Mouse (Mus musculus) small intestine, adult 2 months (tissue): ENCODE results near the gene Patl1. TPM values are rescaled to one million over a fixed set of nuclear protein-coding genes. Genes with fewer than 3 reads are reported as not detected.
"Not testable (repeated sequence)": the region's sequence is repeated elsewhere in the genome, so short reads cannot be mapped to it uniquely, and the experiment has no call there.

Experiments
- H3K27ac ChIP-seq: fragments of 200-500 bp; 2 replicates; pipeline ENCODE4 v1.5.1; 2012; ENCODE audit warnings: low read depth, low read length, control low read depth, inconsistent platforms; ENCODE audit not compliant: insufficient read depth
- H3K27me3 ChIP-seq: fragments of 200-500 bp; 2 replicates; pipeline ENCODE4 v1.6.1; 2012; ENCODE audit warnings: mild to moderate bottlenecking, moderate library complexity, low read length, inconsistent platforms; ENCODE audit not compliant: control insufficient read depth, insufficient read depth
- H3K36me3 ChIP-seq: fragments of 200-500 bp; 2 replicates; pipeline ENCODE4 v1.6.1; 2012; ENCODE audit warnings: mild to moderate bottlenecking, low read length, control low read depth, inconsistent platforms; ENCODE audit not compliant: control insufficient read depth, insufficient read depth
- H3K4me1 ChIP-seq: fragments of 200-500 bp; 2 replicates; pipeline ENCODE4 v1.6.1; 2012; ENCODE audit warnings: low read length, inconsistent platforms, mixed read lengths; ENCODE audit not compliant: control insufficient read depth, insufficient read depth, insufficient read length
- H3K4me3 ChIP-seq: fragments of 200-500 bp; 2 replicates; pipeline ENCODE4 v1.5.1; 2012; ENCODE audit warnings: low read depth, mild to moderate bottlenecking, control low read depth, inconsistent platforms, low read length, moderate library complexity
- CTCF ChIP-seq: fragments of 200-500 bp; IDR thresholded peaks from 2 replicates; pipeline ENCODE4 v1.5.1; 2012; ENCODE audit warnings: low read depth, mild to moderate bottlenecking, control low read depth, inconsistent platforms, low read length, moderate library complexity, mixed read lengths; ENCODE audit not compliant: insufficient replicate concordance, insufficient read length; ENCODE audit errors: extremely low read depth
- POLR2A ChIP-seq: fragments of 200-500 bp; IDR thresholded peaks from 2 replicates; pipeline ENCODE4 v1.6.1; 2012; ENCODE audit warnings: low read depth, mild to moderate bottlenecking, control low read depth, inconsistent platforms, low read length, moderate library complexity
- WGBS: fragments of 180-500 bp; shearing (Covaris S2); methylation state at CpG from one replicate; pipeline ENCODE4 v1.1.7; 2018; 5-methylcytosine and 5-hydroxymethylcytosine counted together
- polyA plus RNA-seq: library from polyadenylated mRNA; depleted of rRNA; stranded (reverse); fragments of >200 nt; gene quantifications from 2 replicates; pipeline ENCODE4 v1.2.3, GENCODE M21; 2012; rRNA removed

Gene Patl1
- polyA plus RNA-seq, 1 experiment = 12.2 TPM

DNA sequence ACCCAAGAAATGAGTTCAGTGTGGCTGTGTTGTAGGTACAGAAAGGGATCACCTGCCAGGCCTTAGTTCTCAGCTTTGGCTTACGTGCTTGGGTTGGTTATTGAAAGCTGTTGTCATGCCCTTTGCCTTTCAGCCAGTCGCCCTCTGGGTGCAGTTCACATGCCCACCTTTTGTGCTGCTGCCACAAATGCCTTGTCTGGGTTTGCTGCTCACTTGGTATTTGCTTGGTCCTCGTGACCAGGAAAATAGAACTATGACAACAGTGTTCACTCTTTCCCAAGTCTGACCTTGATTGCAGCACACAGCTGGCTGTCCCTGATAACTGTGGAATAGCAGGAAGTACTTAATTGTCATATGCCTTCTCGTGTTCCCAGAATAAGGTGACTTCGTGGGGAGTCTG lies 65.2 kb downstream of the Patl1 start:
- H3K27ac ChIP-seq = no peak overlapping the region

DNA sequence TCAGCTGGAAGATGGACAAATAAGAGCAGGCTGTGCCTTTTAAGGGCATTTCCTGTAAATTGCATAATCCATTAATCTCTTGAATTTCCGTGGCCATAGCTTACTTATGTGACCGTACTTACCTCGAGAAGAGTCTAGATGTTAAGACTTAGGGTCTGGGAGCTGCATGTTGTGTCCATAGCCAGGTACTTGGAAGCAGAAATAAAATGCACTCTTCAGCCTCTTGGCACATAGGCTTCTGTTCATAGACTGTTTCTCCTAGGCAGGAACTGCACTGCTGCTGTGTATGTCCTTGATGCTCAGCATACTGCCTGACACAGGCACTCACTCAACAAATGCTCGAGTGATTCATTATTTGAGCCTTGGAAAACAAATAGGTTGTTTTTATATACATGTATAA lies 68.3 kb downstream of the Patl1 start:
- H3K4me3 ChIP-seq = no peak overlapping the region
- WGBS = 84% methylated on average over 4 of the region's 4 CpGs
- H3K27me3 ChIP-seq = no peaks in the 10 kb centered on the region
- TF ChIP-seq CTCF (no peak), POLR2A (no peak)
- peaks cover 83% of the 10 kb centered on the region for H3K36me3 ChIP-seq
- no peak overlapping the region for H3K27ac ChIP-seq
- H3K4me1 ChIP-seq = no peaks in the 10 kb centered on the region; the same call in 1 of the 2 replicates

More for the DNA sequence above, 65.2 kb downstream of the Patl1 start:
- Histone ChIP-seq H3K4me3 (no peak overlapping the region), H3K27me3 (no peaks in the 10 kb centered on the region), H3K36me3 (peaks cover 81% of the 10 kb centered on the region), H3K4me1 (no peaks in the 10 kb centered on the region; the same call in 1 of the 2 replicates)
- 45% methylated on average over 5 of the region's 5 CpGs for WGBS
- TF ChIP-seq POLR2A (no peak), CTCF (no peak)

DNA sequence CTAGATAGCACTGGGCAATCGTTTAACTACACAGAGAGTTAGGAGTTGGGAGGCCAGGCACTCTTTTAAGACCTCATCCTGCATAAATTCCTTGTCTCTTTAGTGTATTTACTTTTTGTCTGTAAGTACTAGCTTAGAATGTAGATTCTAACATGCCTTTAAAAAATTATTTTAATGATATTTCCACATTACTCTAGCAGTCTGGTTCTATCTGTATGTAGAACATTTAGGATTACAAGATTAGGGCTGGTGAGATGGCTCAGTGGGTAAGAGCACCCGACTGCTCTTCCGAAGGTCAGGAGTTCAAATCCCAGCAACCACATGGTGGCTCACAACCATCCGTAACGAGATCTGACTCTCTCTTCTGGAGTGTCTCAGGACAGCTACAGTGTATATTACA lies 72.4 kb downstream of the Patl1 start:
- H3K36me3 ChIP-seq = peaks cover 75% of the 10 kb centered on the region
- not testable (repeated sequence) for H3K27ac ChIP-seq
- 83% methylated on average over 5 of the region's 5 CpGs for WGBS

DNA sequence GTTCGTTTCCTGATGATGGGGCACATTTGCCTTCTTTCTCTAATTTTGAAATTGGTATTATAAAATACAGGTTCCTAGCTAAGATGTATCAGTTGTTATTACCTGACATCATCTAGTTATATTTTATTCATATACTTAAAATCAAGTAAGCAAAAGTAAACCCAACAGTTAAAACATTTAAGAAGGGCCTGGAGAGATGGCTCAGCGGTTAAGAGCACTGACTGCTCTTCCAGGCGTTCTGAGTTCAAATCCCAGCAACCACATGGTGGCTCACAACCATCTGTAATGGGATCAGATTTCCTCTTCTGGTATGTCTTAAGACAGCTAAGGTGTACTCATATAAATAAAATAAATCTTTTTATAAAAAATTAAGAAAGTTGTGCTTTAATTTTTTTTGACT lies 75.6 kb downstream of the Patl1 start:
- WGBS = 89% methylated on average over 3 of the region's 3 CpGs

More for the DNA sequence above, 72.4 kb downstream of the Patl1 start:
- not testable (repeated sequence) for H3K4me3 ChIP-seq, H3K4me1 ChIP-seq, H3K27me3 ChIP-seq

DNA sequence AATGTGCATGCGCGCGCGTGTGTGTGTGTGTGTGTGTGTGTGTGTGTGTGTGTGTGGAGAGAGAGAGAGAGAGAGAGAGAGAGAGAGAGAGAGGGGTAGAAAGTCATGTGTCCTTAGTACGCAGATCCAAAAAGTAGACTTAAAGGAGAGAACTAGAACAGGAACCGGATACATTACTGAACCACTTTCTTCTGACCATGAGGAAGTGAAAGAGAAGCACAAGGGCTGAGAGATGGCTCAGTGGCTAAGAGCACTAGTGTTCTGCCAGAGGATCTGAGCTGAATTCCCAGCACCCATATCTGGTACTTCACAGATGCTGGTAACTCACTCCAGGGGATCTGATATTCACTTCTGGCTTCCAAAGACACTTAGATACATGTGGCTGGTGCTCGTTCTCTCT lies 77.1 kb downstream of the Patl1 start:
- Histone ChIP-seq H3K4me3 (no peak overlapping the region), H3K4me1 (no peaks in the 10 kb centered on the region), H3K36me3 (peaks cover 67% of the 10 kb centered on the region), H3K27ac (no peak overlapping the region), H3K27me3 (no peaks in the 10 kb centered on the region)
- no peak for TF ChIP-seq CTCF
- no peak for TF ChIP-seq POLR2A
- WGBS = 94% methylated on average over 7 of the region's 7 CpGs

More for the DNA sequence above, 75.6 kb downstream of the Patl1 start:
- TF ChIP-seq CTCF (no peak), POLR2A (no peak)
- H3K27me3 ChIP-seq = no peaks in the 10 kb centered on the region
- no peaks in the 10 kb centered on the region for H3K4me1 ChIP-seq
- H3K36me3 ChIP-seq = peaks cover 74% of the 10 kb centered on the region
- no peak overlapping the region for H3K27ac ChIP-seq
- no peak overlapping the region for H3K4me3 ChIP-seq

DNA sequence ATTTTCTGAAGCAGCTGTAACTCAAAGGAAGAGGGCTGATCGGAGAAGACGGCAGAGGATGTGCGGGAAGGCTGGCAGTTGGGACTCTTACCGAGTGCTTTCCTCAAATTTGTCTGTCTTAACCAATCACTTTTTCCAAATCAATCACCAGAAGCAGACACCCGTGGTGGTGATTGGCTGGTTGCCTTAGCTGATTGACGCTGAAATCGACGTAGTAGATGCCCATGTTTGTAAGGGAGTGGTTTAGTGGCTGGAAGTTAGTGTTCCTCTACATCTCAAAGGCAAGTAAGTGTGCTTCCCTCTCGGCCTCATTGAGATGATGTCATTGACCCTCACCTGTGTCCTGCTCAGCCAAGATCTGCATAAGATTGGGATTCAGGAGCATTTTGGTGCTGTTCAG lies 79.8 kb downstream of the Patl1 start:
- TF ChIP-seq POLR2A = no peak
- no peak for TF ChIP-seq CTCF
- 87% methylated on average over 9 of the region's 9 CpGs for WGBS
- Histone ChIP-seq H3K4me3 (no peak overlapping the region), H3K27me3 (no peaks in the 10 kb centered on the region), H3K27ac (no peak overlapping the region), H3K4me1 (peaks cover 6% of the 10 kb centered on the region; the same call in 1 of the 2 replicates), H3K36me3 (peaks cover 57% of the 10 kb centered on the region)

DNA sequence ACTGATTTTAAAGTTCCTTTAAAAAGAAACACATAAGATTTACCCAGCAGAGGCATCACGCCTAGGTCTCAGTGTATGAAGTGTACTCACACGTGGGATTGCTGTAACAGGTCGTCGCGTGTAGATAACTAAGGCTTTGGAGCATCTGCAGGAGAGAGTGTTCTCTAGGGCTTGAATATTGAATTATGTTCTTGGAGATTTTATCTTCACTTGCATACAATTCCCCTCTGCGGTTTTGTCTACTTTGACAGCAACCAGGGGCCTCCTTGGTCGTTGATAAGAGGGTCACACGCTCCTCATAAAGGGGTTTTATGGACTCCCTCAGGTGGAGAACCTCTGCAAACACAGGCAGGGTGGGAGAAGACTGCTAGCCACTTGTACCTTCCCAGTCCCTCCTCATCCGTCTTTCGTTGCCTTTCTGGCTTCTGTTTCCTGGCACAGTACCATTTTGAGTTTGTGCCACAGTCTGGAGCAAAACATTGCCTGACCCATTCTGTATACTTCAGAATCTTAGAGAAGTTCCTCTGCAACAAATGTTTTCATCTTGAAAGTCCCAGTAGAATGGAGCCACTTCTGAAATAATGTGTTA lies 80.3 kb downstream of the Patl1 start:
- TF ChIP-seq POLR2A = no peak
- TF ChIP-seq CTCF = no peak
- Histone ChIP-seq H3K36me3 (peaks cover 53% of the 10 kb centered on the region), H3K4me1 (peaks cover 6% of the 10 kb centered on the region; the same call in 1 of the 2 replicates), H3K4me3 (no peak overlapping the region), H3K27me3 (no peaks in the 10 kb centered on the region), H3K27ac (no peak overlapping the region)
- 79% methylated on average over 10 of the region's 10 CpGs for WGBS

Other genes with a start within 250 kb of the Patl1 start
- gene Oosp1, start 221.2 kb upstream of the Patl1 start, polyA plus RNA-seq = 0.38 TPM in 1 of 2 replicates, not detected in the other
- not detected in 2 replicates for gene Oosp3, start 215.3 kb upstream of the Patl1 start, polyA plus RNA-seq
- gene Gif, start 164.8 kb upstream of the Patl1 start, polyA plus RNA-seq = 0.09 and 8.4 TPM in 2 replicates
- gene Mrpl16, start 142.0 kb upstream of the Patl1 start, polyA plus RNA-seq = 1.8 and 4.0 TPM in 2 replicates
- gene Stx3, start 93.0 kb upstream of the Patl1 start, polyA plus RNA-seq = 12.7 and 38.0 TPM in 2 replicates
- gene Olfr1417, start 73.2 kb upstream of the Patl1 start, polyA plus RNA-seq = not detected in 2 replicates
- gene Olfr1418, start 51.3 kb upstream of the Patl1 start, polyA plus RNA-seq = not detected in 2 replicates
- not detected in 2 replicates for gene Olfr1419, start 37.3 kb upstream of the Patl1 start, polyA plus RNA-seq
- not detected in 2 replicates for gene Olfr1420, start 25.8 kb upstream of the Patl1 start, polyA plus RNA-seq
- 7.0 and 12.0 TPM in 2 replicates for gene Osbp, start 53.5 kb downstream of the Patl1 start, polyA plus RNA-seq
- gene Olfr1423, start 128.9 kb downstream of the Patl1 start, polyA plus RNA-seq = not detected in 2 replicates
- not detected in 2 replicates for gene Olfr1424, start 150.3 kb downstream of the Patl1 start, polyA plus RNA-seq
- gene Olfr1425, start 165.3 kb downstream of the Patl1 start, polyA plus RNA-seq = not detected in 2 replicates
- gene Olfr1426, start 179.6 kb downstream of the Patl1 start, polyA plus RNA-seq = not detected in 2 replicates
- gene Olfr1427, start 190.9 kb downstream of the Patl1 start, polyA plus RNA-seq = not detected in 2 replicates
- gene Olfr1428, start 203.5 kb downstream of the Patl1 start, polyA plus RNA-seq = not detected in 2 replicates
- gene Olfr76, start 210.8 kb downstream of the Patl1 start, polyA plus RNA-seq = not detected in 2 replicates